Mouse (Mus musculus) left cerebral cortex, postnatal 4 days (tissue): ENCODE results near the gene Gm20388. TPM values are rescaled to one million over a fixed set of nuclear protein-coding genes. Genes with fewer than 3 reads are reported as not detected.

Experiments used
- DNase-seq: peaks from one replicate; pipeline ENCODE4 v3.0.0-alpha.2; 2022
- intact Hi-C: fragments of 180-260 bp; cut with DNase I; formaldehyde crosslinking; loops from one replicate; pipeline ENCODE4 v1.15.1; 2025
- total RNA-seq, 2 experiments: library from RNA; stranded (reverse); gene quantifications; 2 replicates each; pipeline ENCODE4 v1.2.3; 2021

The Gm20388 gene
- total RNA-seq, 2 experiments from 2014 or later: 6.5 to 12.8 TPM

- intact Hi-C loops: loop anchor here (5.0 kb wide), 1 partner anchor 128 kb away; the partner anchor contains the start of gene Rhou
- DNase-seq: no peak
Observed at GRCm38 (mm10) chr8:123780471-123780870, 3869.8 kb downstream of the Gm20388 start.

- intact Hi-C loops: loop anchor here (5.0 kb wide), 1 partner anchor 129 kb away; the partner anchor contains the start of gene Rhou
- no peak for DNase-seq
Observed at GRCm38 (mm10) chr8:123781256-123781655, 3870.6 kb downstream of the Gm20388 start.

GRCm38 (mm10) chr8:123783525-123784249, 3873.0 kb downstream of the Gm20388 start:
- DNase-seq: peak; percentile 90
- intact Hi-C loops: loop anchor here (5.0 kb wide), 1 partner anchor 131 kb away; the partner anchor contains the start of gene Rhou

GRCm38 (mm10) chr8:123786166-123786565, 3875.5 kb downstream of the Gm20388 start:
- DNase-seq: no peak
- intact Hi-C loops: no loop called here

GRCm38 (mm10) chr8:123786644-123787043, 3876.0 kb downstream of the Gm20388 start:
- intact Hi-C loops: no loop called here
- DNase-seq: no peak

GRCm38 (mm10) chr8:123787254-123787897, 3876.7 kb downstream of the Gm20388 start:
- intact Hi-C loops: no loop called here
- DNase-seq: no peak

GRCm38 (mm10) chr8:123788416-123789170, 3878.0 kb downstream of the Gm20388 start:
- intact Hi-C loops: no loop called here
- DNase-seq: peak; percentile 27

- intact Hi-C loops: no loop called here
Observed at GRCm38 (mm10) chr8:123789461-123789860, 3878.8 kb downstream of the Gm20388 start.

GRCm38 (mm10) chr8:123789970-123790369, 3879.3 kb downstream of the Gm20388 start:
- peak; percentile 89 for DNase-seq
- intact Hi-C loops: loop anchor here (5.0 kb wide), 1 partner anchor 117 kb away; no protein-coding TSS in a partner anchor

More at GRCm38 (mm10) chr8:123789461-123789860, 3878.8 kb downstream of the Gm20388 start:
- no peak for DNase-seq

GRCm38 (mm10) chr8:123791101-123791844, 3880.6 kb downstream of the Gm20388 start:
- DNase-seq: no peak
- intact Hi-C loops: loop anchor here (5.0 kb wide), 1 partner anchor 116 kb away; no protein-coding TSS in a partner anchor

GRCm38 (mm10) chr8:123791845-123792225, 3881.2 kb downstream of the Gm20388 start:
- intact Hi-C loops: loop anchor here (5.0 kb wide), 1 partner anchor 115 kb away; no protein-coding TSS in a partner anchor

GRCm38 (mm10) chr8:123793900-123794299, 3883.3 kb downstream of the Gm20388 start:
- intact Hi-C loops: loop anchor here (5.0 kb wide), 1 partner anchor 113 kb away; no protein-coding TSS in a partner anchor
- DNase-seq: no peak

More at GRCm38 (mm10) chr8:123791845-123792225, 3881.2 kb downstream of the Gm20388 start:
- DNase-seq: no peak

- intact Hi-C loops: loop anchor here (5.0 kb wide), 1 partner anchor 113 kb away; no protein-coding TSS in a partner anchor
- no peak for DNase-seq
Observed at GRCm38 (mm10) chr8:123794766-123795165, 3884.1 kb downstream of the Gm20388 start.

GRCm38 (mm10) chr8:123796758-123797157, 3886.1 kb downstream of the Gm20388 start:
- intact Hi-C loops: no loop called here
- DNase-seq: no peak

- intact Hi-C loops: no loop called here
- no peak for DNase-seq
Observed at GRCm38 (mm10) chr8:123797928-123798327, 3887.3 kb downstream of the Gm20388 start.

- no peak for DNase-seq
- intact Hi-C loops: no loop called here
Observed at GRCm38 (mm10) chr8:123799434-123799833, 3888.8 kb downstream of the Gm20388 start.

- intact Hi-C loops: no loop called here
- DNase-seq: no peak
Observed at GRCm38 (mm10) chr8:123799885-123800284, 3889.2 kb downstream of the Gm20388 start.

- no peak for DNase-seq
- intact Hi-C loops: no loop called here
Observed at GRCm38 (mm10) chr8:123800867-123801266, 3890.2 kb downstream of the Gm20388 start.

GRCm38 (mm10) chr8:123801538-123801937, 3890.9 kb downstream of the Gm20388 start:
- DNase-seq: no peak
- intact Hi-C loops: no loop called here

- DNase-seq: no peak
- intact Hi-C loops: no loop called here
Observed at GRCm38 (mm10) chr8:123803639-123804038, 3893.0 kb downstream of the Gm20388 start.
